Mouse (Mus musculus) megakaryocyte progenitor cell, adult 5-6 weeks (primary cell): Measurements from ENCODE around the gene Kcnq1. TPM values are rescaled to one million over a fixed set of nuclear protein-coding genes. Genes with fewer than 3 reads are reported as not detected.

Source experiments
- ATAC-seq: replicated peaks from 2 replicates; pipeline ENCODE4 v1.8.0; 2016; ENCODE audit warnings: mild to moderate bottlenecking, moderate TSS enrichment, inconsistent platforms; ENCODE audit not compliant: poor library complexity
- total RNA-seq, 2 experiments: library from RNA; stranded (forward) in 1 of 2; stranded (reverse) in 1 of 2; fragments of 157-497, 149-512 nt in 1 of 2; fragments of 200-1000 nt in 1 of 2; gene quantifications; 2 replicates each; pipeline versions ENCODE4 v1.2.3 to v1.2.4; 2015 to 2017

Kcnq1 gene
- total RNA-seq, 2 experiments from 2014 or later = not detected

GRCm38 (mm10) chr7:143086366-143086765, 19.8 kb upstream of the Kcnq1 start:
- ATAC-seq = peak; percentile 89

GRCm38 (mm10) chr7:143087070-143087579, 19.0 kb upstream of the Kcnq1 start:
- 0 out of 2 replicates have a peak, but pooled peaks have one; percentile 27 for ATAC-seq

DNA sequence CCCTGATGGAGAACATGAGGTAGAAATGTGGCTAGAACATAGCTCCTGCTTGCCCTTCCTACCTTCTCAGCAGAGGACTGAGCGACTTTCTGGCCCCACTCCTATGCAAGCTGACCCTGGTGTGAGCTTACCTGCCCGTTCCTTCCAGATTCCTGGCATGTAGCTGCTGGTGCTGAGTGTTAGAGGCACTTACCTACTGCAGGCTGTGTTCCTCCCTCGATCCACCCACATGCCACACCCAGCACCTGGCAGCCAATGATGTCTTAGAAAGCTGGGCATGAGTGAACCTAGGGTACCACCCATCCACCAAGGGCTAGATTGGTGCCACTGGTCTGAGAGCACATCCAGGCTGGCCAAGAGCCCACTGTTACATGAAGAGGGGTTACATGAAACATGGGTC, 12.3 kb upstream of the Kcnq1 start:
- ATAC-seq = no peak

GRCm38 (mm10) chr7:143094592-143095553, 11.3 kb upstream of the Kcnq1 start, which contains the start of gene Trpm5:
TSS of gene Trpm5 (minus strand) at chr7:143094642.
- ATAC-seq = peak; percentile 70

GRCm38 (mm10) chr7:143095554-143095907, 10.6 kb upstream of the Kcnq1 start:
- peak; percentile 67 for ATAC-seq

- ATAC-seq = peak; percentile 29; the same call in 1 of the 2 replicates
Observed at GRCm38 (mm10) chr7:143100759-143101158, 5.4 kb upstream of the Kcnq1 start.

DNA sequence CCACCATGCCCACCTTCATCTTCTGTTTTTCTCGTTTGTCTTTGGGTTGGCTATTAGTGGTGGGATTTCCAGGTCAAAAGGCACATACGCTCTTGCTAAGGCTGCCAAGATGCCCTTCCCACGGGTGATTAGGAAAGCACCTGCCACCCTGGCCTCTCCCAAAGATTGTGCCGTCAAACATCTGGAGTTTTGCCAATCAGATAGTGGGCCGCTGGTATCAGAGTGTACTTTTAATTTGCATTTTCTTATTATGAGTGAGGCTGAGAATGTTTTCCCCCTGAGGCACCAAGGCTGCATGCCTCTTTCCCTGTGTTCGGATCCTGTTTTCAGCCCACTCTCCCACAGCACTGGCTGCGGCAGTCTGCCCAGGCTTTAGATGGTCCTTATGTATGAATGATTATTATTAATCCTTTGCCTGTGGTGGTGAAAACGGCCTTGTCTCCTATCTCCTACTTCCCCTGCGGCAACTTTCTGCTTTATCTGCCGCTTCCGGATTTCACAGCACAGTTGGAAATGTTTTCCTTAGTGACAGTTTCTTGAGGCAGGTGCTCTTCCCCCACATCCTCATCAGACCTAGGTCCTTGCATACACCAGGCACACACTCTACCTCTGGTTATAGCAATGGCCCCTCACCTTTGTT, 784 bp upstream of the Kcnq1 start:
- ATAC-seq = no peak

- ATAC-seq = peak; percentile 27; the same call in 1 of the 2 replicates
Observed at GRCm38 (mm10) chr7:143106672-143107465, 707 bp downstream of the Kcnq1 start.

GRCm38 (mm10) chr7:143108200-143108599, 2.0 kb downstream of the Kcnq1 start:
- no peak for ATAC-seq

GRCm38 (mm10) chr7:143108996-143109660, 3.0 kb downstream of the Kcnq1 start:
- no peak for ATAC-seq

- ATAC-seq = no peak
Observed at GRCm38 (mm10) chr7:143109696-143110095, 3.5 kb downstream of the Kcnq1 start.

GRCm38 (mm10) chr7:143110803-143111202, 4.6 kb downstream of the Kcnq1 start:
- ATAC-seq = 0 out of 2 replicates have a peak, but pooled peaks have one; percentile 33

DNA sequence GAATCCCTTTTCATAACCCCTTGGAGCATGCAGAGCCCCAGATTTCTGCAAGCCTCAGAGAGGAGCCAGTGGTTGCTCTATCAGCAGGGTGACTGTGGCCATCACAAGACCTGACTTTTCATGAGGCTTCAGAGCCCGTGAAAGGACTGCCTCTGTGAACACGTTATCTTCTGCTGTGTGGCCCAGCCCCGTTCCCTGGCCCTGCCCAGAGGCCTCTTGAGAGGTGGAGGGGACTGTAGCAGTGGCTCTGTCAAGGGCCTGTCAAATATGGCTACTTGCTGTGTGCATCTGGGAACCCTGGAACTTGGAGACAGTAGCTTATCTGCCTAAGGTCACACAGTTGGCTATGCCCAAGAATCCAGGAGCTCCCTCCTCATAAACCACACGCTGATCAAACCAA, 5.6 kb downstream of the Kcnq1 start:
- peak; percentile 29; the same call in 1 of the 2 replicates for ATAC-seq

- ATAC-seq = no peak
Observed at GRCm38 (mm10) chr7:143112395-143112794, 6.2 kb downstream of the Kcnq1 start.

GRCm38 (mm10) chr7:143114773-143115172, 8.6 kb downstream of the Kcnq1 start:
- no peak for ATAC-seq

DNA sequence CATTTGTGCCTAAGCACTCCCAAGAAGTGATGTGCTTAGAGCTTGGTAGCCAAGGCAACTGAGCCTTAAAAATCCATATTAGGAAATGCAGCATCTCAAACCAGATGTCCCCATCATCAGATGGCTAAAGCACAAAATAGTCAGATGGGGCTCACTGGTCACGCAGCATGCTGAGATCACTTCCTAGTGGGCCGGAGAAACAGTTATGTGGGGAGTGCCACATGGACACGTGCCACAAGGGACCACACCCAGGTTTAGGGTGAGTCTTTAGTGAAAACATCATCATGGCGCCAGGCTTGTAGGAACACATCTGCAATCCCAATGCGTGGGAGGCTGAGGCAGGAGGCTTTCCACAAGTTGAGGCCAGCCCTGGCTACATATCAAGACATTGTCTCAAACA, 10.4 kb downstream of the Kcnq1 start:
- no peak for ATAC-seq

- ATAC-seq = peak; percentile 40; the same call in 1 of the 2 replicates
Observed at GRCm38 (mm10) chr7:143119407-143119806, 13.2 kb downstream of the Kcnq1 start.

GRCm38 (mm10) chr7:143119826-143120225, 13.7 kb downstream of the Kcnq1 start:
- ATAC-seq = 0 out of 2 replicates have a peak, but pooled peaks have one; percentile 7

DNA sequence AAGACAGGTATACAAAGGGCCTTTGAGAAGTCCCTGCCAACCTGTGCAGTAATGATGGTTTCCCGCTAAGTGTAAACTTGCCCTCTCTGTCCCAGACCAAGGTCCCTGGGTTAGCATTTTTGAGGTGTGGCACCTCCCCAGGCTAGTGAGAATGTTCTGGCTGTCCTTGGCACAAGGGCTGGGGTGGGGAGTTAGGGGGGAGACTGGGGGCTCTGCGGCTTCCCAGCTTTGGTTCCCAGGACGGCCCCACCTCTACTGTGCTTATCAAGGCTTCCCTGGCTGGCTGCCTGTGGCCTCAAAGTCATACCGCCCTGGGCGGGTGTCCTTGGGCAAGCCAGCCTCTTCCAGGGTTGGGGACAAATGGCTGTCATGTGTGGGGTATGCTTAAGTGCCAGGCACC, 16.0 kb downstream of the Kcnq1 start:
- peak; percentile 50 for ATAC-seq
